Mouse (Mus musculus): ENCODE data around the gene Tas2r117.

GRCm38 (mm10) chr6:132802518-132802917 lies at the start of gene Tas2r117:
- no peak for TF ChIP-seq POLR2A (IDR thresholded peaks at IDR 0.05; ENCODE audit: extremely low read depth, insufficient read depth, low read length)
- no peak for TF ChIP-seq CTCF (IDR thresholded peaks at IDR 0.05; ENCODE audit: low read depth, low read length)
